Mouse (Mus musculus) CD4-positive, CD25-positive, alpha-beta regulatory T cell, adult 4 months (primary cell): Measurements from ENCODE around the gene Cep19. TPM values are rescaled to one million over a fixed set of nuclear protein-coding genes. Genes with fewer than 3 reads are reported as not detected.

Experiments used
- ATAC-seq: one replicate; pipeline ENCODE4 v1.8.0; 2017
- polyA plus RNA-seq, 2 experiments: library from polyadenylated mRNA; unstranded; fragments of 100-300 nt; shearing (Covaris generic); gene quantifications; one replicate each; pipeline ENCODE4 v1.2.1; 2017

Cep19 gene
- polyA plus RNA-seq, 2 experiments from 2014 or later = 35.0 to 37.8 TPM

GRCm38 (mm10) chr16:32107342-32108045, 7.9 kb downstream of the Cep19 start:
- ATAC-seq = peak; percentile 90

- ATAC-seq = peak; percentile 23
Measured at GRCm38 (mm10) chr16:32108170-32108569, 8.6 kb downstream of the Cep19 start.

- ATAC-seq = no peak
Measured at GRCm38 (mm10) chr16:32108578-32108977, 9.0 kb downstream of the Cep19 start.

GRCm38 (mm10) chr16:32110951-32111699, 11.5 kb downstream of the Cep19 start:
- ATAC-seq = peak; percentile 15

GRCm38 (mm10) chr16:32113541-32114218, 14.1 kb downstream of the Cep19 start:
- ATAC-seq = peak; percentile 91

- no peak for ATAC-seq
Measured at GRCm38 (mm10) chr16:32114406-32114805, 14.8 kb downstream of the Cep19 start.

GRCm38 (mm10) chr16:32114968-32115695, 15.5 kb downstream of the Cep19 start:
- ATAC-seq = no peak

- ATAC-seq = no peak
Measured at GRCm38 (mm10) chr16:32115781-32116180, 16.2 kb downstream of the Cep19 start.

- no peak for ATAC-seq
Measured at GRCm38 (mm10) chr16:32116186-32116585, 16.6 kb downstream of the Cep19 start.

- no peak for ATAC-seq
Measured at GRCm38 (mm10) chr16:32120454-32120853, 20.9 kb downstream of the Cep19 start.

- ATAC-seq = no peak
Measured at GRCm38 (mm10) chr16:32124020-32124419, 24.4 kb downstream of the Cep19 start.

- ATAC-seq = peak; percentile 28
Measured at GRCm38 (mm10) chr16:32124444-32125335, 25.1 kb downstream of the Cep19 start.

GRCm38 (mm10) chr16:32125364-32125763, 25.8 kb downstream of the Cep19 start:
- ATAC-seq = no peak

- no peak for ATAC-seq
Measured at GRCm38 (mm10) chr16:32127046-32127445, 27.4 kb downstream of the Cep19 start.

- ATAC-seq = peak; percentile 57
Measured at GRCm38 (mm10) chr16:32129449-32130189, 30.0 kb downstream of the Cep19 start.

- peak; percentile 92 for ATAC-seq
Measured at GRCm38 (mm10) chr16:32130190-32130826, 30.7 kb downstream of the Cep19 start.

GRCm38 (mm10) chr16:32133148-32133547, 33.5 kb downstream of the Cep19 start:
- ATAC-seq = no peak

- ATAC-seq = no peak
Measured at GRCm38 (mm10) chr16:32135842-32136357, 36.3 kb downstream of the Cep19 start.

- ATAC-seq = no peak
Measured at GRCm38 (mm10) chr16:32138954-32139353, 39.4 kb downstream of the Cep19 start.

- ATAC-seq = no peak
Measured at GRCm38 (mm10) chr16:32143766-32144165, 44.2 kb downstream of the Cep19 start.
